Mouse (Mus musculus) monocyte, adult 5-6 weeks (primary cell): ENCODE data around the gene 4933405L10Rik. TPM values are rescaled to one million over a fixed set of nuclear protein-coding genes. Genes with fewer than 3 reads are reported as not detected.
A peak's percentile ranks its signal among the peaks of the same experiment; 100 is the strongest.

Experiments used
- ATAC-seq: fragments of 153-309, 156-312 bp; replicated peaks from 2 replicates; pipeline ENCODE4 v1.8.0; 2017; ENCODE audit warnings: mild to moderate bottlenecking; ENCODE audit not compliant: low TSS enrichment, insufficient number of reproducible peaks, severe bottlenecking, poor library complexity, low FRiP score
- total RNA-seq: library from RNA; stranded (forward); fragments of 200-1000, 200-491, 200-594 nt; gene quantifications from 3 replicates; pipeline ENCODE4 v1.2.3, GENCODE M21; 2017

Gene 4933405L10Rik
- total RNA-seq, 1 experiment from 2014 or later = not detected

GRCm38 (mm10) chr8:105699488-105700215 is 7.8 kb upstream of the 4933405L10Rik start:
- ATAC-seq = no peak

GRCm38 (mm10) chr8:105700566-105700965 is 6.9 kb upstream of the 4933405L10Rik start:
- ATAC-seq = peak; percentile 45

- peak; percentile 75 for ATAC-seq
These were observed 6.3 kb upstream of the 4933405L10Rik start, which contains the start of the genes Acd and Pard6a for GRCm38 (mm10) chr8:105700966-105701824. Acd (minus strand) TSS chr8:105701102. Pard6a (plus strand) TSS chr8:105701148.

GRCm38 (mm10) chr8:105702001-105702401 is 5.5 kb upstream of the 4933405L10Rik start:
- ATAC-seq = no peak

GRCm38 (mm10) chr8:105702731-105703415 is 4.6 kb upstream of the 4933405L10Rik start:
- no peak for ATAC-seq

- no peak for ATAC-seq
These were observed 3.2 kb upstream of the 4933405L10Rik start for GRCm38 (mm10) chr8:105704146-105704812.

- no peak for ATAC-seq
These were observed 2.5 kb upstream of the 4933405L10Rik start for GRCm38 (mm10) chr8:105704955-105705354.

- no peak for ATAC-seq
These were observed 1.0 kb upstream of the 4933405L10Rik start for GRCm38 (mm10) chr8:105706426-105706825.

GRCm38 (mm10) chr8:105708675-105709074 is 1.2 kb downstream of the 4933405L10Rik start:
- ATAC-seq = no peak

GRCm38 (mm10) chr8:105709317-105709716 is 1.9 kb downstream of the 4933405L10Rik start:
- no peak for ATAC-seq

GRCm38 (mm10) chr8:105712286-105712685 is 4.8 kb downstream of the 4933405L10Rik start:
- no peak for ATAC-seq

- ATAC-seq = peak; percentile 76
These were observed 6.7 kb downstream of the 4933405L10Rik start for GRCm38 (mm10) chr8:105714139-105714538.

GRCm38 (mm10) chr8:105715042-105715441 is 7.6 kb downstream of the 4933405L10Rik start:
- ATAC-seq = no peak

- ATAC-seq = no peak
These were observed 9.0 kb downstream of the 4933405L10Rik start for GRCm38 (mm10) chr8:105716302-105716945.

- ATAC-seq = no peak
These were observed 12.2 kb downstream of the 4933405L10Rik start for GRCm38 (mm10) chr8:105719637-105720036.

- no peak for ATAC-seq
These were observed 15.4 kb downstream of the 4933405L10Rik start for GRCm38 (mm10) chr8:105722861-105723260.

GRCm38 (mm10) chr8:105725726-105726125 is 18.3 kb downstream of the 4933405L10Rik start:
- ATAC-seq = no peak
